Mouse (Mus musculus): Measurements from ENCODE around the gene Ubxn4.

DNA sequence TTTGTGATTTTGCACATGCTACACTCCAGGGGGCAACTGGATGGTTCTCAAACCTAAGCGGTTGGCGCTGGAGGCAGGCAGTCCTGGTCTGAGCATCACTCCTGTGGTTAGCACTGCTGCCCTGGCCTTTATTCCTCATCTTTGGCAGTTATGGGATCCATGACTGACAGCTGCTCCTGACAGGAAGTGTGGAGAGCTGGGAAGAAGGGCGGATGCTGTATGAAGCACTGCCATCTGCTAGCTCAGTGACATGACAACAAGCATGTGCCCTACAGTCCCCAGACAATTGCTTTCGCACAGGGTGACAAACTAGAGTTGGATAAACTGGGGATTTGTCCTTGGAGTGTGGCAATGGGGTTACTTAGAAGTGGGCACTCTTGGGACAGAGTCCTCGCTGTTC, 46.5 kb downstream of the Ubxn4 start:
- TF ChIP-seq CTCF (IDR thresholded peaks at IDR 0.05; ENCODE audit: low read depth) (no peak), EP300 (IDR thresholded peaks at IDR 0.05; ENCODE audit: low read depth) (no peak)

Data from heart, postnatal 0 days (tissue).